Mouse (Mus musculus): Measurements from ENCODE around the gene Scml4. TPM values are rescaled to one million over a fixed set of nuclear protein-coding genes. Genes with fewer than 3 reads are reported as not detected.

Scml4 gene
- polyA plus RNA-seq, 1 experiment = 2.3 TPM

DNA sequence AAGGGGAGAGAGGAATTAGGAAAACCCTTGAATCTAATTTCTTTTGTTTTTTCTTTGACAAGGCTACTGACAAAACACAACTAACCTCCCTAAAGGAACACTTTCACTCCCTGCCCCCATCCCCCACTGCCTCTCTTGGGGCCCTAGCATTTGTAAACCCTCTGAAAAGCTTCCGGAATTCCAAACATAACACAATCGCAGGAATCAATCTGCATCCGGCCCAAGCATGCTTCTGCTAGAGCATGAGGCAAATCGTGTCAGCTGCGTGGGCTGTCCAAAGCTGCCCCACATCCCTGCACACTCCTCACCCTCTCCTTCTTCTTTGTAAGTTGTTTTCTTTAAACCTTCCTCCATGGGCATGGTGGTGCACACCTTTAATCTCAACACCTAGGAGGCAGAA lies 4.9 kb upstream of the Scml4 start:
- TF ChIP-seq FOSL1 (IDR thresholded peaks at IDR 0.05; ENCODE audit: insufficient read depth, low read length, poor library complexity, severe bottlenecking) = no peak
- Histone ChIP-seq H3ac (ENCODE audit: control insufficient read depth, insufficient read length, low read depth) (no peak overlapping the region), H3K79me2 (ENCODE audit: control insufficient read depth, insufficient read depth) (no peaks in the 10 kb centered on the region), H3K27me3 (ENCODE audit: control insufficient read depth, insufficient read depth, insufficient read length) (no peaks in the 10 kb centered on the region), H3K4me3 (ENCODE audit: insufficient read depth, poor library complexity, severe bottlenecking) (no peak overlapping the region), H3K79me3 (ENCODE audit: low read depth) (no peaks in the 10 kb centered on the region), H3K36me3 (ENCODE audit: control insufficient read depth, insufficient read depth) (no peaks in the 10 kb centered on the region)

DNA sequence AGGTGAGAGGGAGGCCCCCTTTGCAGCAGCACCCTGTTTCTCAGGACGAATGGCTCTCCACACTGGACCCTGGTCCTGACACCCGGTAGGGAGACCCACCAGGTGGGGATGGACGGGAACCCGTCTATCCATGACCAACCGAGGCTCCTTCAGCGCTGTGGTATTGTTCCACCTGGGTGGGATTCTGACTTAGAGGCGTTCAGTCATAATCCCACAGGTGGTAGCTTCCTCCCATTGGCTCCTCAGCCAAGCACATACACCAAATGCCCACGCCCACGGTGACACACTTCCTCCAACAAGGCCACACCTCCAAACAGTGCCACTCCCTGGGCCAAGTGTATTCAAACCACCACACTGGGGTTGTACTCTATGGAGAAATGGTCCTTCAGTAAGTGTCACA lies 3.6 kb upstream of the Scml4 start:
- Histone ChIP-seq H3K79me3 (ENCODE audit: low read depth) (no peaks in the 10 kb centered on the region), H3K27me3 (ENCODE audit: control insufficient read depth, insufficient read depth, insufficient read length) (no peaks in the 10 kb centered on the region), H3K4me3 (ENCODE audit: insufficient read depth, poor library complexity, severe bottlenecking) (no peak overlapping the region), H3K79me2 (ENCODE audit: control insufficient read depth, insufficient read depth) (no peaks in the 10 kb centered on the region), H3ac (ENCODE audit: control insufficient read depth, insufficient read length, low read depth) (no peak overlapping the region), H3K36me3 (ENCODE audit: control insufficient read depth, insufficient read depth) (no peaks in the 10 kb centered on the region)
- TF ChIP-seq MAX (IDR thresholded peaks at IDR 0.05) (no peak), FOSL1 (IDR thresholded peaks at IDR 0.05; ENCODE audit: insufficient read depth, low read length, poor library complexity, severe bottlenecking) (no peak), USF1 (IDR thresholded peaks at IDR 0.05; ENCODE audit: low read depth) (no peak), MYOG (IDR thresholded peaks at IDR 0.05; ENCODE audit: control insufficient read depth, extremely low read depth, insufficient read length) (no peak), MYOD1 (IDR thresholded peaks at IDR 0.05; ENCODE audit: control insufficient read depth, insufficient read length, low read depth) (no peak), CEBPB (IDR thresholded peaks at IDR 0.05; ENCODE audit: low read depth) (no peak), CTCF (IDR thresholded peaks at IDR 0.05; ENCODE audit: control insufficient read depth, insufficient read depth, insufficient read length) (no peak)

DNA sequence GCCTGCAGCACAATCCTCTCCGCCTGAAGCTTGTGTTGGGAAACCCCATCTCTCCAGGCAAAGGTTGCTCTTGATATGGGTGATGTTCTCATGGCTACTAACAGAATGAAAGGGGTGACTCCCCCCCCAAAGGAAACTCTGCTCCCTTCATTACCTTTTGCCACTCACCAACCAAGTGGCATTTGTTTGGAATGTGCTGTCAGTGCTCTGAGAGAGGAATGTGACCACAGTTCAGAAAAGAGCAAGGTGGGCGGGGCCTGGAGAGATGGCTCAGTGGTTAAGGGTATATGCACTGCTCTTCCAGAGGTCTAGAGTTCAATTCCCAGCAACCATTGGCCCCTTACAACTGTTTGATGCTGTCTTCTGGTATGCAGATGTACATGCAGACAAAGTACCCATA lies 3.1 kb upstream of the Scml4 start:
- H3K79me2 ChIP-seq (ENCODE audit: control insufficient read depth, insufficient read depth) = no peaks in the 10 kb centered on the region
- no peak overlapping the region for H3ac ChIP-seq (ENCODE audit: control insufficient read depth, insufficient read length, low read depth)
- no peaks in the 10 kb centered on the region for H3K79me3 ChIP-seq (ENCODE audit: low read depth)
- no peaks in the 10 kb centered on the region for H3K36me3 ChIP-seq (ENCODE audit: control insufficient read depth, insufficient read depth)
- H3K4me3 ChIP-seq (ENCODE audit: insufficient read depth, poor library complexity, severe bottlenecking) = no peak overlapping the region
- no peak for TF ChIP-seq USF1 (IDR thresholded peaks at IDR 0.05; ENCODE audit: low read depth)
- no peak for TF ChIP-seq MYOD1 (IDR thresholded peaks at IDR 0.05; ENCODE audit: control insufficient read depth, insufficient read length, low read depth)
- TF ChIP-seq CTCF (IDR thresholded peaks at IDR 0.05; ENCODE audit: control insufficient read depth, insufficient read depth, insufficient read length) = no peak
- no peak for TF ChIP-seq MAX (IDR thresholded peaks at IDR 0.05)
- TF ChIP-seq FOSL1 (IDR thresholded peaks at IDR 0.05; ENCODE audit: insufficient read depth, low read length, poor library complexity, severe bottlenecking) = no peak
- TF ChIP-seq CEBPB (IDR thresholded peaks at IDR 0.05; ENCODE audit: low read depth) = no peak
- TF ChIP-seq MYOG (IDR thresholded peaks at IDR 0.05; ENCODE audit: control insufficient read depth, extremely low read depth, insufficient read length) = no peak
- H3K27me3 ChIP-seq (ENCODE audit: control insufficient read depth, insufficient read depth, insufficient read length) = no peaks in the 10 kb centered on the region

DNA sequence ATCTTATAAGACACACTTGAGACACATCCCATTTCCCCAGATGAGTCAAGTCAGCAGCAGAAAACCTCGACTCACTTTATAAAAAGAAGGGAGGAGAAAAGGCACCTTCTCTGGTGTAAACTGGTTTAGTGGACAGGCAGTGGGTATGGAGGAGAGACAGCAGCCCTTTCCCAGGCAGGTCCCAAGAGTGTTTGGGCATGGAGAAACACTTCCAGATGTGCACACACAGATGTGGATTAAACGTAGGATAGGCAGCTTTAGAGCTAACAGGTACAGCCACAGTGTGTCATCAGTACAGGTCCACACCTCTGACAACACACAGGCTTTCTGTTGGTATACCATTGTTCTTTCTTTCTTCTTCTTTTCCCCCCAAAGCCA lies 400 bp upstream of the Scml4 start:
- Histone ChIP-seq H3K79me2 (ENCODE audit: control insufficient read depth, insufficient read depth) (no peaks in the 10 kb centered on the region), H3K27me3 (ENCODE audit: control insufficient read depth, insufficient read depth, insufficient read length) (no peaks in the 10 kb centered on the region), H3K36me3 (ENCODE audit: control insufficient read depth, insufficient read depth) (no peaks in the 10 kb centered on the region), H3K79me3 (ENCODE audit: low read depth) (no peaks in the 10 kb centered on the region), H3K4me3 (ENCODE audit: insufficient read depth, poor library complexity, severe bottlenecking) (no peak overlapping the region), H3ac (ENCODE audit: control insufficient read depth, insufficient read length, low read depth) (no peak overlapping the region)
- TF ChIP-seq MYOD1 (IDR thresholded peaks at IDR 0.05; ENCODE audit: control insufficient read depth, insufficient read length, low read depth) = no peak
- TF ChIP-seq CTCF (IDR thresholded peaks at IDR 0.05; ENCODE audit: control insufficient read depth, insufficient read depth, insufficient read length) = no peak
- TF ChIP-seq MYOG (IDR thresholded peaks at IDR 0.05; ENCODE audit: control insufficient read depth, extremely low read depth, insufficient read length) = no peak
- no peak for TF ChIP-seq MAX (IDR thresholded peaks at IDR 0.05)
- no peak for TF ChIP-seq CEBPB (IDR thresholded peaks at IDR 0.05; ENCODE audit: low read depth)
- TF ChIP-seq USF1 (IDR thresholded peaks at IDR 0.05; ENCODE audit: low read depth) = no peak
- TF ChIP-seq FOSL1 (IDR thresholded peaks at IDR 0.05; ENCODE audit: insufficient read depth, low read length, poor library complexity, severe bottlenecking) = no peak

DNA sequence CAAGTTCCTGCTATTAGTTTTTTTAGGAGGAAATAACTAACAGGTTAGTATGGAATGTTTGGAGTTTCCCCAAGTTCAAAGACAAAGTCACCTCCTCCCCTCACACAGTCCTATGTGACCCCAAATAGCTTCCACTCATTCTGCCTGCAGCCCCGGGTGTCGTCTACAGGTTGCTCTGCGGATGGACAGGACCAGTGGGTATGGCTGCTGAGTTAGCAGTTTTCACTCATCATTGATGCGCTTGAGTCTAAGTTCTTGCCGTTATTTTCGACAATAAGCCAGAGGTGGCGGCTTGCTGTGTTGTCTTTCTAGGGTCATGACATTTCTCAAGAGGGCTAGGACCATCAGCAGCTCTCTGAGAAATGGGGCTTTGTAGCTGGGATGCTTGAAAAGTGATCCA lies 1.3 kb downstream of the Scml4 start:
- no peak for TF ChIP-seq CTCF (IDR thresholded peaks at IDR 0.05; ENCODE audit: control insufficient read depth, insufficient read depth, insufficient read length)
- TF ChIP-seq MAX (IDR thresholded peaks at IDR 0.05) = no peak
- TF ChIP-seq FOSL1 (IDR thresholded peaks at IDR 0.05; ENCODE audit: insufficient read depth, low read length, poor library complexity, severe bottlenecking) = no peak
- TF ChIP-seq MYOG (IDR thresholded peaks at IDR 0.05; ENCODE audit: control insufficient read depth, extremely low read depth, insufficient read length) = no peak
- no peak for TF ChIP-seq CEBPB (IDR thresholded peaks at IDR 0.05; ENCODE audit: low read depth)
- no peak for TF ChIP-seq USF1 (IDR thresholded peaks at IDR 0.05; ENCODE audit: low read depth)
- TF ChIP-seq MYOD1 (IDR thresholded peaks at IDR 0.05; ENCODE audit: control insufficient read depth, insufficient read length, low read depth) = no peak
- no peaks in the 10 kb centered on the region for H3K79me3 ChIP-seq (ENCODE audit: low read depth)

DNA sequence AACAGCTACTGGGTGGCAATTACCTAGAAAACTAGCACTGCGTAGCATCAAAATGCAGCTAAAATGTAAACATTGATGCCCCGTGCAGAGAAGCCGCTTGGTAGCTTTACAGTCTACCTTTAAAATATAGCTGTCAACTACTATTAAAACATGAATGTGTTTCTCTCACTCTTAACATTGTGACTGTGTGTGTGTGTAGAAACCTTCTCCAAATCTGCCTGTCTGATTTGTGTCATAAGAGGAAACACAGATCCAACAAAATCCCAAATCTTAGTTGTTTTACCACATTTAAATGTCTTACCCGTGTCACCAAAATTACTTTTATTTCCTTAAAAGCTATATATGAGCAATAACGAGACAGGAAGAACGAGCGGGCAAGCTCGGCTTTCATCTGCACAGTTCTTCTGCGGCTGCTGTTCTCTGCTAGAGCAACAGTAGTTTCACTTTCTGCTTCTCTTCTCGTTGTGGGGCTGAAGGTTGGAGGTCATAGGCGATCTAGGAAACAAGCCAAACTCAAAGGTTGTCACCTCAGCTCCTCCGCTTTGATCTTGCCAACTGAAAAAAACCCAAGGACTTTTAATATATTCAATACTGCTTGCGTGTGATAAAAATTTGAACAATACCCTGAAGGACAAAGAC lies 2.1 kb downstream of the Scml4 start:
- peak overlapping the region; percentile 24 for H3ac ChIP-seq (ENCODE audit: control insufficient read depth, insufficient read length, low read depth)
- H3K79me2 ChIP-seq (ENCODE audit: control insufficient read depth, insufficient read depth) = no peaks in the 10 kb centered on the region
- H3K4me3 ChIP-seq (ENCODE audit: insufficient read depth, poor library complexity, severe bottlenecking) = peak overlapping the region; percentile 24
- TF ChIP-seq MAX (IDR thresholded peaks at IDR 0.05) (no peak), CTCF (IDR thresholded peaks at IDR 0.05; ENCODE audit: control insufficient read depth, insufficient read depth, insufficient read length) (no peak), MYOG (IDR thresholded peaks at IDR 0.05; ENCODE audit: control insufficient read depth, extremely low read depth, insufficient read length) (no peak)
- no peaks in the 10 kb centered on the region for H3K36me3 ChIP-seq (ENCODE audit: control insufficient read depth, insufficient read depth)
- H3K79me3 ChIP-seq (ENCODE audit: low read depth) = no peaks in the 10 kb centered on the region
- no peaks in the 10 kb centered on the region for H3K27me3 ChIP-seq (ENCODE audit: control insufficient read depth, insufficient read depth, insufficient read length)

More for the DNA sequence above, 1.3 kb downstream of the Scml4 start:
- Histone ChIP-seq H3ac (ENCODE audit: control insufficient read depth, insufficient read length, low read depth) (no peak overlapping the region), H3K4me3 (ENCODE audit: insufficient read depth, poor library complexity, severe bottlenecking) (no peak overlapping the region), H3K79me2 (ENCODE audit: control insufficient read depth, insufficient read depth) (no peaks in the 10 kb centered on the region), H3K27me3 (ENCODE audit: control insufficient read depth, insufficient read depth, insufficient read length) (no peaks in the 10 kb centered on the region), H3K36me3 (ENCODE audit: control insufficient read depth, insufficient read depth) (no peaks in the 10 kb centered on the region)

Measured in C2C12 (cell line).